Mouse (Mus musculus): ENCODE results near the gene Gm10696. TPM values are rescaled to one million over a fixed set of nuclear protein-coding genes. Genes with fewer than 3 reads are reported as not detected.
"Not testable (repeated sequence)": the region's sequence is repeated elsewhere in the genome, so short reads cannot be mapped to it uniquely, and the experiment has no call there.

The Gm10696 gene
- polyA plus RNA-seq (2014; fragmentation: Nextera tagmentation; extraction: Ambion mirVana): not detected in 2 replicates

GRCm38 (mm10) chr3:94178093-94178492, at the start of gene Gm10696:
Gm10696 (minus strand) TSS chr3:94178193.
- H3K4me3 ChIP-seq (ENCODE audit: control insufficient read depth in 1 of 2, insufficient read depth in 1 of 2, low read depth in 1 of 2, low read length in 2 of 2); ATAC-seq (ENCODE audit: insufficient number of reproducible peaks, insufficient read depth, low FRiP score, low read depth); H3K27ac ChIP-seq (replicated peaks in 1 of 2; ENCODE audit: control insufficient read depth in 1 of 2, insufficient read depth in 1 of 2, low read depth in 2 of 2, low read length in 2 of 2); H3K36me3 ChIP-seq (ENCODE audit: control insufficient read depth, insufficient read depth, low read length); H3K9me3 ChIP-seq (ENCODE audit: control insufficient read depth, low read length); H3K9ac ChIP-seq (ENCODE audit: low read length); H3K27me3 ChIP-seq (ENCODE audit: control insufficient read depth, insufficient read depth, low read length); H3K4me1 ChIP-seq (ENCODE audit: control insufficient read depth in 2 of 2, insufficient read depth in 2 of 2, low read length in 2 of 2); H3K4me2 ChIP-seq (ENCODE audit: low read length): not testable (repeated sequence)
- WGBS: 81% methylated on average over 1 of the region's 1 CpGs

- H3K4me2 ChIP-seq (ENCODE audit: low read length); H3K4me3 ChIP-seq (ENCODE audit: control insufficient read depth in 1 of 2, insufficient read depth in 1 of 2, low read depth in 1 of 2, low read length in 2 of 2); H3K9me3 ChIP-seq (ENCODE audit: control insufficient read depth, low read length); H3K27me3 ChIP-seq (ENCODE audit: control insufficient read depth, insufficient read depth, low read length); ATAC-seq (ENCODE audit: insufficient number of reproducible peaks, insufficient read depth, low FRiP score, low read depth); H3K9ac ChIP-seq (ENCODE audit: low read length); H3K36me3 ChIP-seq (ENCODE audit: control insufficient read depth, insufficient read depth, low read length); H3K4me1 ChIP-seq (ENCODE audit: control insufficient read depth in 2 of 2, insufficient read depth in 2 of 2, low read length in 2 of 2); H3K27ac ChIP-seq (replicated peaks in 1 of 2; ENCODE audit: control insufficient read depth in 1 of 2, insufficient read depth in 1 of 2, low read depth in 2 of 2, low read length in 2 of 2): not testable (repeated sequence)
- WGBS: 84% methylated on average over 1 of the region's 4 CpGs
These were observed 18.4 kb upstream of the Gm10696 start, which contains the start of gene Gm5286 for GRCm38 (mm10) chr3:94196414-94196813. Gm5286 (plus strand) TSS chr3:94196714.

- H3K27ac ChIP-seq (replicated peaks in 1 of 2; ENCODE audit: control insufficient read depth in 1 of 2, insufficient read depth in 1 of 2, low read depth in 2 of 2, low read length in 2 of 2); ATAC-seq (ENCODE audit: insufficient number of reproducible peaks, insufficient read depth, low FRiP score, low read depth); H3K27me3 ChIP-seq (ENCODE audit: control insufficient read depth, insufficient read depth, low read length); H3K4me1 ChIP-seq (ENCODE audit: control insufficient read depth in 2 of 2, insufficient read depth in 2 of 2, low read length in 2 of 2); H3K4me2 ChIP-seq (ENCODE audit: low read length); H3K4me3 ChIP-seq (ENCODE audit: control insufficient read depth in 1 of 2, insufficient read depth in 1 of 2, low read depth in 1 of 2, low read length in 2 of 2); H3K9ac ChIP-seq (ENCODE audit: low read length); H3K9me3 ChIP-seq (ENCODE audit: control insufficient read depth, low read length); H3K36me3 ChIP-seq (ENCODE audit: control insufficient read depth, insufficient read depth, low read length): not testable (repeated sequence)
These were observed 10.6 kb downstream of the Gm10696 start for GRCm38 (mm10) chr3:94167351-94167750.

Other genes with a start within 250 kb of the Gm10696 start
- gene Gm9117, start 234.7 kb downstream of the Gm10696 start, polyA plus RNA-seq (2014; fragmentation: Nextera tagmentation; extraction: Ambion mirVana): not detected in 2 replicates
- gene Tdpoz5, start 216.9 kb downstream of the Gm10696 start, polyA plus RNA-seq (2014; fragmentation: Nextera tagmentation; extraction: Ambion mirVana): not detected in 2 replicates
- gene Gm9125, start 123.3 kb downstream of the Gm10696 start, polyA plus RNA-seq (2014; fragmentation: Nextera tagmentation; extraction: Ambion mirVana): not detected in 2 replicates
- gene Gm10697, start 105.5 kb downstream of the Gm10696 start, polyA plus RNA-seq (2014; fragmentation: Nextera tagmentation; extraction: Ambion mirVana): not detected in 2 replicates
- not detected in 2 replicates for gene Gm5286, start 18.5 kb upstream of the Gm10696 start, polyA plus RNA-seq (2014; fragmentation: Nextera tagmentation; extraction: Ambion mirVana)
- gene Gm4778, start 85.8 kb upstream of the Gm10696 start, polyA plus RNA-seq (2014; fragmentation: Nextera tagmentation; extraction: Ambion mirVana): not detected in 2 replicates
- gene Them4, start 131.9 kb upstream of the Gm10696 start, polyA plus RNA-seq (2014; fragmentation: Nextera tagmentation; extraction: Ambion mirVana): 11.1 and 15.7 TPM in 2 replicates
- not detected in 2 replicates for gene Them5, start 163.9 kb upstream of the Gm10696 start, polyA plus RNA-seq (2014; fragmentation: Nextera tagmentation; extraction: Ambion mirVana)
- gene C2cd4d, start 184.2 kb upstream of the Gm10696 start, polyA plus RNA-seq (2014; fragmentation: Nextera tagmentation; extraction: Ambion mirVana): 0.53 and 0.89 TPM in 2 replicates
- 7.3 and 8.1 TPM in 2 replicates for gene Rorc, start 194.6 kb upstream of the Gm10696 start, polyA plus RNA-seq (2014; fragmentation: Nextera tagmentation; extraction: Ambion mirVana)
- 0.05 and 0.26 TPM in 2 replicates for gene Lingo4, start 220.3 kb upstream of the Gm10696 start, polyA plus RNA-seq (2014; fragmentation: Nextera tagmentation; extraction: Ambion mirVana)
- gene Tdrkh, start 235.1 kb upstream of the Gm10696 start, polyA plus RNA-seq (2014; fragmentation: Nextera tagmentation; extraction: Ambion mirVana): 8.8 and 9.0 TPM in 2 replicates